Mouse (Mus musculus): ENCODE results near the gene Fbxo17. TPM values are rescaled to one million over a fixed set of nuclear protein-coding genes. Genes with fewer than 3 reads are reported as not detected.

Gene Fbxo17
- polyA plus RNA-seq, 1 experiment from 2014 or later = 9.3 TPM

DNA sequence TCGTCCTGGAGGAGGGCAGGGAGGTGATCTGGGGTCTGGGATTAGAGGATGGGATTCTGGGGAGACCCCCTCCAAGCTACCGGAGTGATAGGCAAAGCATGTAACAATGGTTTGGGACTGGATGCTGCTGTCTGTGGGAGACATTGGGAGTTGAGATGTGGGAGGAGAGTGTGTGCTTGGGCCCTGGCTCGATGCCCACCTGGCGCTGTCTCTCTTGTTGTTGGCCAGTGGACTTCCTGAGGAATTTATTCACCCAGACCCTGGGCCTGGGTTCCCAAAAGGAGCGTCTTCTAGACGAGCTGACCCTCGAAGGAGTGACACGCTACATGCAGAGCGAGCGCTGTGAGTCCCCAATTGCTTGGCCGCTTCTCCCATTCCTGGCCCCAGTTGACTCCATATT, 55.3 kb downstream of the Fbxo17 start:
- Histone ChIP-seq H3K9me3 (no peaks in the 10 kb centered on the region), H3K4me2 (replicated peaks) (no peak overlapping the region), H3K4me1 (peaks cover 30% of the 10 kb centered on the region), H3K27ac (no peak overlapping the region), H3K4me3 (no peak overlapping the region), H3K9ac (no peak overlapping the region), H3K27me3 (replicated peaks) (no peaks in the 10 kb centered on the region), H3K36me3 (peaks cover 14% of the 10 kb centered on the region)
- no peak for ATAC-seq (ENCODE audit: low FRiP score, low read depth)
- WGBS = 89% methylated on average over 11 of the region's 11 CpGs

DNA sequence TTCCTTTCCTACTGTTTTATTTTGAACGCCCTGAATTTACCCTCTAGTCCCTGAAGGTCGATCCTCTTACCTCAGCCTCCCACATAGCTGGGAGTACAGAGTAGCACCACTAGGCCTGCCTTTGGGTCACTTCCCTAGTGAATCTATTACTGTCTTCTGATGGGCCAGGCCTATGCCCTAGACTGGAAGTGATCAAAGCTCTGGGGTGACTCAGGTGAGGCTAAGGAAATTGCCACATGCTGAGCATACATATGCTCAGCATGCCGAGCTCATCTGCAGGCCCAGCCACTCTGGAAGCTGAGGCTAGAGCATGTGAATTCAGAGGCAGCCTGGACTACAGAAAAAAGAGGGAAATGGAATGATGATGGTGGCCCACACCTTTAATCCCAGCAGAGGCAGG, 56.6 kb downstream of the Fbxo17 start:
- no peak for ATAC-seq (ENCODE audit: low FRiP score, low read depth)
- Histone ChIP-seq H3K27me3 (replicated peaks) (no peaks in the 10 kb centered on the region), H3K4me1 (peaks cover 18% of the 10 kb centered on the region), H3K9ac (no peak overlapping the region), H3K27ac (no peak overlapping the region), H3K4me3 (no peak overlapping the region), H3K4me2 (replicated peaks) (no peak overlapping the region), H3K36me3 (peaks cover 14% of the 10 kb centered on the region), H3K9me3 (no peaks in the 10 kb centered on the region)
- WGBS = 79% methylated on average over 3 of the region's 3 CpGs

DNA sequence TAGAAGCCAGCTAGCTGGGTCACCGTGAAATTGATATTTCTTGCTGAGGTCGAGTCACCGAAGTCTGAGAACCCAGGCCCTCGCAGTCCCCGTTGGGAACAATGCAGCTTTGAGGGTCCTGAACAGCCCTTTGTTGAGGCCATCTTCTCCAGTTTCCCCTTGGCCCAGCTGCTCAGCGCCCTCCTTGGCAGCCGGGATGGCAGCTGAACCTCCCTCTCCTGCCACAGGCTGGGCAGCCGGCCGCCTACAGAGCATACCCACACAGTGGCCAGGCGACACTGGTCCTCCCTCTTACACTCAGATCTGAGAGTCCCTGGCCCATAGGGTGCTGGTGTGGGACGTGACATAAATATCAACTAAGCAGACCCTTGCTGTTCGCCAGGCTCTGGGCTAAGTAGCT, 57.6 kb downstream of the Fbxo17 start:
- 51% methylated on average over 12 of the region's 12 CpGs for WGBS
- no peak overlapping the region for H3K4me2 ChIP-seq (replicated peaks)

DNA sequence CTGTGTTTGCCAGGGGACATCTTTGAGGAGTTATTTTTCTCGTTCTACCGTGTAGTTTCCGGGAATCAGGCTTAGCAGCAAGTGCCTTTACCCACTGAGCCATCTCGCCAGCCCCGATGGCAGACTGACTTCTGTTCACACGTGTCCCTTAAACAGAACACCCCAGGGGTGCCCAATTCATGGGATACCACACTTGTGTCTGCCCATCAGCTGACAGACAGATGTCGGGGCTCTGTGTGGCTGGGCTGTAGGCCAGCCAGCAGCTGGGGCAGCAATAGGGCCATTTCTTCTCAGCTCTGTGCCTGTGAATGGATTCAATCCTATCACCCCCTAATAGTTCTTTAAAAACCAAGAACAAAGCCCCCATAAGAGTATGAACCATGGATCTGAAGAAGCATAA, 58.5 kb downstream of the Fbxo17 start:
- H3K9ac ChIP-seq = no peak overlapping the region
- H3K4me2 ChIP-seq (replicated peaks) = no peak overlapping the region
- no peaks in the 10 kb centered on the region for H3K27me3 ChIP-seq (replicated peaks)
- no peaks in the 10 kb centered on the region for H3K9me3 ChIP-seq
- H3K4me1 ChIP-seq = peaks cover 15% of the 10 kb centered on the region
- H3K27ac ChIP-seq = no peak overlapping the region
- H3K4me3 ChIP-seq = no peak overlapping the region
- H3K36me3 ChIP-seq = peaks cover 18% of the 10 kb centered on the region
- no peak for ATAC-seq (ENCODE audit: low FRiP score, low read depth)
- WGBS = 81% methylated on average over 7 of the region's 7 CpGs

More for the DNA sequence above, 57.6 kb downstream of the Fbxo17 start:
- Histone ChIP-seq H3K9ac (no peak overlapping the region), H3K27me3 (replicated peaks) (no peaks in the 10 kb centered on the region), H3K9me3 (no peaks in the 10 kb centered on the region), H3K36me3 (peaks cover 18% of the 10 kb centered on the region), H3K27ac (0 out of 2 replicates have a peak overlapping the region, but pooled peaks have one; percentile 15), H3K4me3 (no peak overlapping the region), H3K4me1 (peaks cover 14% of the 10 kb centered on the region)
- ATAC-seq (ENCODE audit: low FRiP score, low read depth) = peak; percentile 56; the same call in 1 of the 2 replicates

DNA sequence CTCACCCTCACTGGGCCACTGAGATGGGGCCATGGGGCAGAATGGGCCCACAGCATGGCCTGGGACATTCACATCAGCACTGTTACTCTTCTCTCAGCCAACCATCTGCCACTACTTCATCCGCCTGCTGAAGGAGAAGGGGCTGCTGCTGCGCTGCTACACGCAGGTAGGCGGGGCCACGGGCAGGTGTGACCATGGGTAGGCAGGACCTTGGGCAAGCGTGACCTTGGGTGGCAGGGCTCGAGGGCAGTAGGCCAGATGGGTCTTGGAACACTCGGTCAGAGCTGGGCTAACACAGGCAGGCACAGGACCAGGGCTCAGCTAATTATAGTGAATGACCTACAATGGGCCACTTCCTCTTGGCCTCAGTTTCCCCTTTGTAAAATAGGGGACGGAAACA, 62.2 kb downstream of the Fbxo17 start:
- Histone ChIP-seq H3K9ac (no peak overlapping the region), H3K36me3 (peaks cover 22% of the 10 kb centered on the region), H3K4me2 (replicated peaks) (no peak overlapping the region), H3K27ac (no peak overlapping the region), H3K4me3 (no peak overlapping the region), H3K4me1 (peaks cover 9% of the 10 kb centered on the region), H3K27me3 (replicated peaks) (no peaks in the 10 kb centered on the region), H3K9me3 (no peaks in the 10 kb centered on the region)
- 88% methylated on average over 9 of the region's 9 CpGs for WGBS
- ATAC-seq (ENCODE audit: low FRiP score, low read depth) = no peak

DNA sequence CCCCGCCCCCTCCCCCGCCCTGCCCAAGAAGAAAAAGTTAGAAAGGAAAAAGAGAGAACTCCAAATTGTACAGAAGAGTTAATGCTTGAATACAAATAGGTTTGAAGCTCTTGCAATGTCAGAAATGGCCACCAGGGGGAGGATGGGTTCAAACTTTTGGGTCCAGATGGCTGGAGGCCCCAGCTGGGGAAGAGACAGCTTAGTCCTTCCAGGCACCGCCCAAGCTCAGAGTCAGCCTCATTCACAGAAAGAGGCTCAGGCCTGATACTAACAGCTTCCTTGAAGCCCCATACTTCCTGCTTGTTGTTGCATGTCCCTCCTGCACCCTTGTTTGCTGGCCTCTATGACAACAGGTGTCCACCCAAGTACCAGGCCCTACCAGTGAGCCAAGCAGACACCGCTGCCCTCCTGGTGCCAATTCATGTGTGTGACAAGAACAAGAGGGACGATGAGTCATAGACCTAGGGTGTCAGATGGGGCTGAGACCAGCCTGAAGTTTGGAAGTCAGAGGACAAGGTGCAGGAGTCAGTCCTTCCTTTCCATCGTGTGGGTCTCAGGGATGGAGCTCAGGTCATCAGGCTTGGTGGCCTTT, 63.6 kb downstream of the Fbxo17 start:
- Histone ChIP-seq H3K4me3 (no peak overlapping the region), H3K9me3 (no peaks in the 10 kb centered on the region), H3K4me2 (replicated peaks) (no peak overlapping the region), H3K27me3 (replicated peaks) (no peaks in the 10 kb centered on the region), H3K9ac (no peak overlapping the region), H3K27ac (no peak overlapping the region), H3K36me3 (peaks cover 18% of the 10 kb centered on the region), H3K4me1 (peaks cover 3% of the 10 kb centered on the region)
- WGBS = 49% methylated on average over 6 of the region's 6 CpGs
- ATAC-seq (ENCODE audit: low FRiP score, low read depth) = 0 out of 2 replicates have a peak, but pooled peaks have one; percentile 41

DNA sequence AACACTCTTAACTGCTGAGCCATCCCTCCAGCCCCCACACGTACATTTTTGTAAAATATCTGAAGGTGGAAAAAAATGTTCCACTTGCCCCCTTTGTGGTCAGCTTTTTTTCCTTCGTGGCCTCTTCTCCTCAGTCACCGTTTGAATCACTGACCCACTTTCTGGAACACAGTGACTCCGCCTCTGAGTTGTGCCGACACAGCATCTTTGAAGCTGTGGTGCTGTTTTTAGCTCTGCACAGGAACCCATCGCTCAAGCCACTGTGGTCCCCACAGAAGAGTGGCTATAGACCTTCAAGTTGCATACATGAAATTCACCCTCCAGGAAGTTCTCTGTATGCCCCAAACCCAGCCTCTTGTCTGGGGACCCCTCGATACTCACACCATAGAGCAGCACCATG, 64.3 kb downstream of the Fbxo17 start:
- Histone ChIP-seq H3K27ac (no peak overlapping the region), H3K9me3 (no peaks in the 10 kb centered on the region)
- 91% methylated on average over 7 of the region's 7 CpGs for WGBS

DNA sequence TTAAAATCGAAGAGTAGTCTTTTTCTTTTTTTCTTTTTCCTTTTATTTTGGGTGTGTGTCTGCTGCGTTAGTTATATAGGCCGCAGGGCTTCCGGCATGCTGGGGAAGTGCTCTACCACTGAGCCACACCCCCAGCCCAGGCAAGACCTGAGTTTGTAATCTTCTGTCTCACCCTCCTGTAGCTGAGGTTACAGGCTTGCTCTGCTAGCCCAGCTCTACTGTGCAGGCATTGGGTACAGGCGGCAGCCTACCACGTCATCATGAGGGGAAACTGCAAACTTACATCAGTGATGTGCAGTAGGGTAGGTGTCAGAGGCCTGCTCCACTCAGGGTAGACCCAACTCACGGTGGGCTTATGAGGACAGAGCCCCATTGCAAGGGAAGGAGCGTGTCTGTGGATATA, 64.7 kb downstream of the Fbxo17 start:
- WGBS = 92% methylated on average over 8 of the region's 8 CpGs
- H3K36me3 ChIP-seq = peaks cover 25% of the 10 kb centered on the region
- H3K4me1 ChIP-seq = peaks cover 3% of the 10 kb centered on the region

More for the DNA sequence above, 64.3 kb downstream of the Fbxo17 start:
- peaks cover 21% of the 10 kb centered on the region for H3K36me3 ChIP-seq
- peaks cover 3% of the 10 kb centered on the region for H3K4me1 ChIP-seq
- H3K4me3 ChIP-seq = no peak overlapping the region
- H3K4me2 ChIP-seq (replicated peaks) = no peak overlapping the region
- H3K27me3 ChIP-seq (replicated peaks) = no peaks in the 10 kb centered on the region
- ATAC-seq (ENCODE audit: low FRiP score, low read depth) = no peak
- H3K9ac ChIP-seq = no peak overlapping the region

DNA sequence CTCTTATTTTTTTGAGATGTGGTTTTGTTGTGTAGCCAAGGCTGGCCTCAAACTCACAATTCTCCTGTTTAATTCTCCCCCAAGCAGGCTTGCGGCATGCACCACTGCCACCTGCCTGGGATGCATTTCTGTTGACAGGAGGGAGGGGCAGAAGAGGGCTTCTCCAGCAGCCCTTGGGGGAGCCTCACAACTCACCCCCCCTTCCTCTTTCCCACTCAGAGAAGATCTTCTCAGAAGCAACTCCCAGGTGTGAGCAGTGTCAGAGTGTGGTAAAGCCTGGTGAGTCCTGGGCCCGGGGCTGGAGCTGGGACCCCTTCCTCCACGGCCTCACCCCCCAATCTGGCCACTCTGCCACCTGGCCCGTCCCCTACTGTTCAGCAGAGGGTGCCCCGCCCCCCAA, 68.6 kb downstream of the Fbxo17 start:
- peaks cover 2% of the 10 kb centered on the region for H3K4me1 ChIP-seq
- no peaks in the 10 kb centered on the region for H3K9me3 ChIP-seq
- no peak overlapping the region for H3K4me3 ChIP-seq
- H3K27ac ChIP-seq = no peak overlapping the region
- H3K27me3 ChIP-seq (replicated peaks) = no peaks in the 10 kb centered on the region
- H3K9ac ChIP-seq = no peak overlapping the region
- 71% methylated on average over 5 of the region's 5 CpGs for WGBS
- H3K4me2 ChIP-seq (replicated peaks) = no peak overlapping the region
- H3K36me3 ChIP-seq = peaks cover 34% of the 10 kb centered on the region
- ATAC-seq (ENCODE audit: low FRiP score, low read depth) = no peak

More for the DNA sequence above, 64.7 kb downstream of the Fbxo17 start:
- no peak overlapping the region for H3K4me3 ChIP-seq
- H3K4me2 ChIP-seq (replicated peaks) = no peak overlapping the region
- H3K9ac ChIP-seq = no peak overlapping the region
- no peak overlapping the region for H3K27ac ChIP-seq
- no peaks in the 10 kb centered on the region for H3K9me3 ChIP-seq
- no peaks in the 10 kb centered on the region for H3K27me3 ChIP-seq (replicated peaks)
- no peak for ATAC-seq (ENCODE audit: low FRiP score, low read depth)

Other genes starting within 250 kb of the Fbxo17 start
- not detected in 2 replicates for gene Ifnl2, start 206.3 kb upstream of the Fbxo17 start, polyA plus RNA-seq (2016; fragmentation: Nextera tagmentation; extraction: Ambion mirVana)
- gene Ifnl3, start 194.0 kb upstream of the Fbxo17 start, polyA plus RNA-seq (2016; fragmentation: Nextera tagmentation; extraction: Ambion mirVana) = not detected in 2 replicates
- gene Sycn, start 175.9 kb upstream of the Fbxo17 start, polyA plus RNA-seq (2016; fragmentation: Nextera tagmentation; extraction: Ambion mirVana) = not detected in 2 replicates
- gene Nccrp1, start 169.6 kb upstream of the Fbxo17 start, polyA plus RNA-seq (2016; fragmentation: Nextera tagmentation; extraction: Ambion mirVana) = not detected in 2 replicates
- 33.1 and 35.0 TPM in 2 replicates for gene Samd4b, start 118.7 kb upstream of the Fbxo17 start, polyA plus RNA-seq (2016; fragmentation: Nextera tagmentation; extraction: Ambion mirVana)
- gene Pak4, start 118.6 kb upstream of the Fbxo17 start, polyA plus RNA-seq (2016; fragmentation: Nextera tagmentation; extraction: Ambion mirVana) = 29.3 and 31.7 TPM in 2 replicates
- not detected in 2 replicates for gene Acp7, start 85.5 kb upstream of the Fbxo17 start, polyA plus RNA-seq (2016; fragmentation: Nextera tagmentation; extraction: Ambion mirVana)
- gene Fbxo27, start 24.0 kb upstream of the Fbxo17 start, polyA plus RNA-seq (2016; fragmentation: Nextera tagmentation; extraction: Ambion mirVana) = 4.7 and 6.1 TPM in 2 replicates
- 123 and 127 TPM in 2 replicates for gene Mrps12, start 25.0 kb downstream of the Fbxo17 start, polyA plus RNA-seq (2016; fragmentation: Nextera tagmentation; extraction: Ambion mirVana)
- gene Sars2, start 25.2 kb downstream of the Fbxo17 start, polyA plus RNA-seq (2016; fragmentation: Nextera tagmentation; extraction: Ambion mirVana) = 28.6 and 32.0 TPM in 2 replicates
- gene Ccer2, start 39.4 kb downstream of the Fbxo17 start, polyA plus RNA-seq (2016; fragmentation: Nextera tagmentation; extraction: Ambion mirVana) = 9.7 and 10.4 TPM in 2 replicates
- gene Sirt2, start 49.9 kb downstream of the Fbxo17 start, polyA plus RNA-seq (2016; fragmentation: Nextera tagmentation; extraction: Ambion mirVana) = 86.4 and 89.1 TPM in 2 replicates
- gene Nfkbib, start 50.7 kb downstream of the Fbxo17 start, polyA plus RNA-seq (2016; fragmentation: Nextera tagmentation; extraction: Ambion mirVana) = 51.5 and 52.4 TPM in 2 replicates
- gene Rinl, start 72.2 kb downstream of the Fbxo17 start, polyA plus RNA-seq (2016; fragmentation: Nextera tagmentation; extraction: Ambion mirVana) = 2.8 TPM in 2 replicates
- gene Hnrnpl, start 91.7 kb downstream of the Fbxo17 start, polyA plus RNA-seq (2016; fragmentation: Nextera tagmentation; extraction: Ambion mirVana) = 264 and 338 TPM in 2 replicates
- 82.2 and 89.2 TPM in 2 replicates for gene Ech1, start 108.4 kb downstream of the Fbxo17 start, polyA plus RNA-seq (2016; fragmentation: Nextera tagmentation; extraction: Ambion mirVana)
- gene Lgals4, start 117.0 kb downstream of the Fbxo17 start, polyA plus RNA-seq (2016; fragmentation: Nextera tagmentation; extraction: Ambion mirVana) = 4.6 and 4.9 TPM in 2 replicates
- 2.1 and 3.0 TPM in 2 replicates for gene Lgals7, start 147.0 kb downstream of the Fbxo17 start, polyA plus RNA-seq (2016; fragmentation: Nextera tagmentation; extraction: Ambion mirVana)
- 0.28 and 0.57 TPM in 2 replicates for gene Capn12, start 164.6 kb downstream of the Fbxo17 start, polyA plus RNA-seq (2016; fragmentation: Nextera tagmentation; extraction: Ambion mirVana)
- 186 and 192 TPM in 2 replicates for gene Actn4, start 245.5 kb downstream of the Fbxo17 start, polyA plus RNA-seq (2016; fragmentation: Nextera tagmentation; extraction: Ambion mirVana)

Measured in neural tube, embryonic 12.5 days (tissue).